Mouse (Mus musculus) C2C12 (cell line): ENCODE results near the gene Gm10337. TPM values are rescaled to one million over a fixed set of nuclear protein-coding genes. Genes with fewer than 3 reads are reported as not detected.

Source experiments
- H3K27me3 ChIP-seq: one replicate; pipeline ENCODE4 v1.6.1; 2011; ENCODE audit not compliant: control insufficient read depth, insufficient read depth, insufficient read length
- H3K36me3 ChIP-seq: one replicate; pipeline ENCODE4 v1.6.1; 2011; ENCODE audit not compliant: control insufficient read depth, insufficient read depth
- H3K4me3 ChIP-seq: one replicate; pipeline ENCODE4 v1.5.1; 2011; ENCODE audit warnings: mild to moderate bottlenecking, control low read depth; ENCODE audit not compliant: poor library complexity, insufficient read depth, severe bottlenecking
- H3K79me2 ChIP-seq: one replicate; pipeline ENCODE4 v1.6.1; 2011; ENCODE audit not compliant: control insufficient read depth, insufficient read depth
- H3K79me3 ChIP-seq: one replicate; pipeline ENCODE4 v1.6.1; 2011; ENCODE audit warnings: low read depth, control low read depth
- H3ac ChIP-seq: one replicate; pipeline ENCODE3; 2011; ENCODE audit warnings: low read depth; ENCODE audit not compliant: control insufficient read depth, insufficient read length
- CEBPB ChIP-seq: IDR thresholded peaks from one replicate; pipeline ENCODE4 v1.6.1; 2011; ENCODE audit warnings: low read depth, mild to moderate bottlenecking, control low read depth, moderate library complexity
- CTCF ChIP-seq: IDR thresholded peaks from one replicate; pipeline ENCODE4 v1.5.1; 2011; ENCODE audit not compliant: control insufficient read depth, insufficient read depth, insufficient read length
- FOSL1 ChIP-seq: IDR thresholded peaks from one replicate; pipeline ENCODE4 v1.8.0; 2011; ENCODE audit warnings: mild to moderate bottlenecking, low read length; ENCODE audit not compliant: poor library complexity, insufficient read depth, severe bottlenecking
- MAX ChIP-seq: IDR thresholded peaks from one replicate; pipeline ENCODE4 v1.6.1; 2011; ENCODE audit warnings: mild to moderate bottlenecking, control low read depth
- MYOD1 ChIP-seq: IDR thresholded peaks from one replicate; pipeline ENCODE4 v1.6.1; 2011; ENCODE audit warnings: low read depth; ENCODE audit not compliant: control insufficient read depth, insufficient read length
- MYOG ChIP-seq: IDR thresholded peaks from one replicate; pipeline ENCODE4 v1.6.1; 2011; ENCODE audit not compliant: control insufficient read depth, insufficient read length; ENCODE audit errors: extremely low read depth
- USF1 ChIP-seq: IDR thresholded peaks from one replicate; pipeline ENCODE4 v1.6.1; 2011; ENCODE audit warnings: low read depth, mild to moderate bottlenecking, control low read depth, moderate library complexity
- polyA plus RNA-seq: library from polyadenylated mRNA; unstranded; fragments of >200 nt; fragmentation: generic; extraction: Trizol; gene quantifications from one replicate; pipeline ENCODE4 v1.2.1, GENCODE M21; 2012; ENCODE audit warnings: missing spikeins

Gm10337 gene
- polyA plus RNA-seq, 1 experiment: not detected

DNA sequence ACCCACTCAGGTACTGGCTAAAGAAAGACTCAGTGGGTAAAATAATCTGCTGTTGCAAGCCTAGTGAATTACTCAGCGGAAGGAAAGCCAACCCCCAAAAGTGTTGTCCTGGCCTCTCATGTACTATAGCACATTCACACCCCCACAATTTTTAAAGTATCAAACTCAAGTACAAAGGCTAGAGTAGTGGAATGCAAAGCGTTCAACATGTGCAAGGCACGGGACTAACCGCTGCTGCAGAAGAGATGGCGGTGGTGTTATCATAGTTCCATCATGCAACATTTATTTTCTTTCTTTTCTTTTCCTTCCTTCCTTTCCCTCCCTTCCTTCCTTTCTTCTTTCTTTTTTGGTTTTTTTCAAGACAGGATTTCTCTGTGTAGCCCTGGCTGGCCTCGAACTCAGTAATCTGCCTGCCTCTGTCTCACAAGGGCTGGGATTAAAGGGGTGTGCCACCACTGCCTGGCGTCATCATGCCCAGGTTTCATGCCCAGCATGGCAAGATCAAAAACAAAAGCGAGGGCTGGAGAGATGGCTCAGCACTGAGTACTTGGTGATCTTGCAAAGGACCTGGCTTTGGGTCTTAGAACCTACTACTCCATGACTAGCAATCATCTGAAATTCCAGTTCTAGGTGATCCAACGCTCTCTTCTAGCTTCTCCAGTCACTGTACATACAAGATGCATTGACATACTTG lies 2.4 kb downstream of the Gm10337 start:
- Histone ChIP-seq H3K4me3 (no peak overlapping the region), H3K79me3 (no peaks in the 10 kb centered on the region), H3K27me3 (no peaks in the 10 kb centered on the region), H3ac (no peak overlapping the region), H3K36me3 (peaks cover 54% of the 10 kb centered on the region), H3K79me2 (peaks cover 6% of the 10 kb centered on the region)
- no peak for TF ChIP-seq MYOG
- TF ChIP-seq FOSL1: no peak
- no peak for TF ChIP-seq MYOD1
- TF ChIP-seq USF1: no peak
- no peak for TF ChIP-seq CEBPB
- TF ChIP-seq MAX: no peak
- TF ChIP-seq CTCF: no peak

- H3ac ChIP-seq: no peak overlapping the region
- TF ChIP-seq MYOG (no peak), USF1 (no peak)
- peaks cover 10% of the 10 kb centered on the region for H3K79me2 ChIP-seq
- no peak overlapping the region for H3K4me3 ChIP-seq
- H3K36me3 ChIP-seq: peaks cover 48% of the 10 kb centered on the region
- no peaks in the 10 kb centered on the region for H3K79me3 ChIP-seq
- no peaks in the 10 kb centered on the region for H3K27me3 ChIP-seq
These were observed 2.9 kb downstream of the Gm10337 start for GRCm38 (mm10) chr15:102506464-102506830.

DNA sequence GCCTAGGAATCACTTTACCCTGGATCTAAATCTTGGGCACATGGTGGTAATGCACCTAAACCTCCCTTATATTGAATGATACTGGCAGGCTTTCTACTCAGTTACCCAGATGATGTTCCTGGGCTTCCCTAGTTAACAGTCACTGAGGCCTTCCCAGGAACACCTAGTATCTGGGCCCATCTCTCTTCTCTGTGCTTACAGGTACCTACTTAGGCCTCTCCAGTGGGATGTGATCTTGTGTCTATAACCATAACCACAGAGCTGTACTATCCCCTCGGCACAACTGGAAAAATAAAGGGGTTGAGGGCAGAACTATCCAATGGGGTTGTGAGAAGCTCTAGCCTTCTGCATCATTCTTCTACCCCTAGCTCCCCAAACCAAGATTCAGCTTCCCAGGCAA lies 3.3 kb downstream of the Gm10337 start:
- Histone ChIP-seq H3K27me3 (no peaks in the 10 kb centered on the region), H3ac (no peak overlapping the region), H3K36me3 (peaks cover 44% of the 10 kb centered on the region), H3K4me3 (no peak overlapping the region), H3K79me3 (no peaks in the 10 kb centered on the region), H3K79me2 (peaks cover 11% of the 10 kb centered on the region)
- TF ChIP-seq CEBPB: no peak
- no peak for TF ChIP-seq USF1
- no peak for TF ChIP-seq FOSL1
- no peak for TF ChIP-seq CTCF
- no peak for TF ChIP-seq MYOD1

DNA sequence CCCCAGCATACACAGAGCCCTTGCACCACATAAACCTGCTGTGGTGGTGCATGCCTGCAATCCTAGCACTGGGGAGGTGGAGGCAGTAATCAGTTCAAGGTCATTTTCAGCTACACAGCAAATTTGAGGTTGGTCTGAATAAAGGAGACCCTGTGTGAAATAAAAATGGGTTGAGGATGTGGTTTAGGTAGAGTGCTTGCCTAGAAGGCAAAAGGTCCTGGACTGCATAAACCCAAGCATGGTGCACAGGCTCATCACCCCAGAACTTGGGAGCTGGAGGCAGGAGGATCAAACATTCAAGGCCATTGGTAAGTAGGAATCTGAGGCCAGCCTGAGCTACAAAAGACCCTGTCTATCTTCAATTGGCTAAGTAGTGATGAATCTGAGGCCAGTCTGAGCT lies 4.0 kb downstream of the Gm10337 start:
- H3ac ChIP-seq: no peak overlapping the region
- H3K4me3 ChIP-seq: no peak overlapping the region
- H3K36me3 ChIP-seq: peaks cover 37% of the 10 kb centered on the region
- peaks cover 16% of the 10 kb centered on the region for H3K79me2 ChIP-seq
- no peak for TF ChIP-seq MYOD1
- no peak for TF ChIP-seq USF1
- TF ChIP-seq CTCF: no peak
- no peak for TF ChIP-seq MYOG
- TF ChIP-seq FOSL1: no peak
- no peak for TF ChIP-seq MAX
- TF ChIP-seq CEBPB: no peak
- H3K27me3 ChIP-seq: no peaks in the 10 kb centered on the region
- H3K79me3 ChIP-seq: no peaks in the 10 kb centered on the region

GRCm38 (mm10) chr15:102508336-102508735 lies 4.8 kb downstream of the Gm10337 start:
- no peak for TF ChIP-seq MYOG
- no peak for TF ChIP-seq CTCF
- no peak for TF ChIP-seq FOSL1
- TF ChIP-seq MYOD1: no peak
- TF ChIP-seq CEBPB: no peak
- TF ChIP-seq MAX: no peak
- TF ChIP-seq USF1: no peak
- H3K36me3 ChIP-seq: peaks cover 29% of the 10 kb centered on the region
- H3K4me3 ChIP-seq: no peak overlapping the region

DNA sequence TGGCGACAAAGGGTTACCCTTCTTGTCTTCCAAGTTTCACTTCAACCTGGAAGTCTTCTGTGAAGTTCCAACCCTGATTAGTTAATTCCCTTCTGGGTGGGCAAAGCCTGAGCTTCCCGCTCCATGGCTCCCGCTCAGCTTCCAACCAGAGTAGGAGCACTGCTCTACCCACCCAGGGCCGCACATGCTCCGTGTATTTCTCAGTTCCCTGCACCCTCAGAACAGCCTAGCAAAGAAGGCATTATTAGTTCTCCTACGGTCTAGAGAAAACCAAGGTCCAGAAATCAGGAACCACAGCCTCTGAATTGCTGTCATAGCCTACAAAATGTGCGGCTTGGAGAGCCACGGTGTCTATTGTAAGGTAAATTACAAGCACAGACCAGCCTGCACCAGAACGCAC lies 6.6 kb downstream of the Gm10337 start:
- Histone ChIP-seq H3K27me3 (no peaks in the 10 kb centered on the region), H3K79me2 (peaks cover 33% of the 10 kb centered on the region), H3ac (no peak overlapping the region), H3K79me3 (peaks cover 4% of the 10 kb centered on the region), H3K36me3 (peaks cover 12% of the 10 kb centered on the region), H3K4me3 (no peak overlapping the region)
- TF ChIP-seq CTCF: no peak
- TF ChIP-seq MYOG: no peak
- no peak for TF ChIP-seq MYOD1
- TF ChIP-seq USF1: no peak
- TF ChIP-seq MAX: no peak
- TF ChIP-seq FOSL1: no peak
- TF ChIP-seq CEBPB: no peak

More at GRCm38 (mm10) chr15:102508336-102508735, 4.8 kb downstream of the Gm10337 start:
- H3ac ChIP-seq: no peak overlapping the region
- peaks cover 23% of the 10 kb centered on the region for H3K79me2 ChIP-seq
- no peaks in the 10 kb centered on the region for H3K27me3 ChIP-seq
- no peaks in the 10 kb centered on the region for H3K79me3 ChIP-seq
